Mouse (Mus musculus) intestine, postnatal 0 days (tissue): ENCODE measurements at regions not wholly inside any gene's neighbourhood (a gene's known extent, or its start where the extent isn't known, plus 50 kb on each side); places are given as distances from the start of the nearest gene placed in this dataset.
A peak's percentile ranks its signal among the peaks of the same experiment; 100 is the strongest.
"Not testable (repeated sequence)": the region's sequence is repeated elsewhere in the genome, so short reads cannot be mapped to it uniquely, and the experiment has no call there.

ENCODE experiments used
- ATAC-seq: fragments of 200-750 bp; cut with Nextera tagmentation; 2 replicates; pipeline ENCODE4 v1.8.0; 2017; ENCODE audit warnings: mild to moderate bottlenecking, moderate TSS enrichment, moderate library complexity
- H3K27ac ChIP-seq: fragments of 300-500 bp; sonication (generic); 2 replicates; pipeline ENCODE4 v1.5.1; 2014; ENCODE audit warnings: mild to moderate bottlenecking, low read depth, low read length, moderate library complexity
- H3K27me3 ChIP-seq: fragments of 300-500 bp; sonication (generic); replicated peaks from 2 replicates; pipeline ENCODE4 v1.6.1; 2014; ENCODE audit warnings: low read length, mixed read lengths; ENCODE audit not compliant: control insufficient read depth, insufficient read depth
- H3K36me3 ChIP-seq: fragments of 300-500 bp; sonication (generic); 2 replicates; pipeline ENCODE4 v1.6.1; 2014; ENCODE audit warnings: mild to moderate bottlenecking, moderate library complexity; ENCODE audit not compliant: control insufficient read depth, insufficient read depth
- H3K4me1 ChIP-seq: fragments of 300-500 bp; sonication (generic); replicated peaks from 2 replicates; pipeline ENCODE4 v1.6.1; 2014; ENCODE audit warnings: antibody characterized with exemption, low read length, mixed read lengths; ENCODE audit not compliant: control insufficient read depth, insufficient read depth
- H3K4me2 ChIP-seq: fragments of 300-500 bp; sonication (generic); replicated peaks from 2 replicates; pipeline ENCODE4 v1.6.1; 2014; ENCODE audit warnings: low read depth, mild to moderate bottlenecking, moderate library complexity
- H3K4me3 ChIP-seq: fragments of 300-500 bp; sonication (generic); 2 replicates; pipeline ENCODE4 v1.5.1; 2014; ENCODE audit warnings: low read depth, low read length
- H3K9ac ChIP-seq: fragments of 300-500 bp; sonication (generic); 2 replicates; pipeline ENCODE4 v1.6.1; 2014; ENCODE audit warnings: mild to moderate bottlenecking, low read depth, low read length
- H3K9me3 ChIP-seq: fragments of 300-500 bp; sonication (generic); 2 replicates; pipeline ENCODE4 v1.6.1; 2016; ENCODE audit warnings: mixed run types; ENCODE audit not compliant: control insufficient read depth
- CTCF ChIP-seq: sonication (generic); IDR thresholded peaks from 2 replicates; pipeline ENCODE4 v1.5.1; 2016; ENCODE audit warnings: low read depth, mild to moderate bottlenecking, control low read depth, antibody characterized with exemption, moderate library complexity
- WGBS: fragments of 180-500 bp; shearing (Covaris S2); extraction: QIAGEN DNeasy Blood & Tissue Kit; methylation state at CpG from one replicate; pipeline ENCODE4 v1.1.7; 2014; 5-methylcytosine and 5-hydroxymethylcytosine counted together

GRCm38 (mm10) chr3:155944042-155944735, 617.4 kb upstream of the Negr1 start:
- TF ChIP-seq CTCF, result no peak
- Histone ChIP-seq H3K4me3 (no peak overlapping the region), H3K4me2 (no peak overlapping the region), H3K27me3 (no peaks in the 10 kb centered on the region), H3K4me1 (no peaks in the 10 kb centered on the region), H3K36me3 (no peaks in the 10 kb centered on the region), H3K9me3 (no peaks in the 10 kb centered on the region), H3K9ac (no peak overlapping the region), H3K27ac (no peak overlapping the region)
- no peak for ATAC-seq
- WGBS, result 20% methylated on average over 2 of the region's 2 CpGs

GRCm38 (mm10) chr3:155945188-155945587, 616.4 kb upstream of the Negr1 start:
- Histone ChIP-seq H3K4me3 (no peak overlapping the region), H3K27me3 (no peaks in the 10 kb centered on the region), H3K27ac (no peak overlapping the region), H3K9me3 (no peaks in the 10 kb centered on the region), H3K36me3 (no peaks in the 10 kb centered on the region), H3K4me1 (no peaks in the 10 kb centered on the region), H3K4me2 (no peak overlapping the region), H3K9ac (no peak overlapping the region)
- no peak for TF ChIP-seq CTCF
- ATAC-seq, result no peak
- WGBS, result 68% methylated on average over 2 of the region's 2 CpGs

- H3K4me2 ChIP-seq, H3K27ac ChIP-seq, H3K36me3 ChIP-seq, H3K9ac ChIP-seq, H3K9me3 ChIP-seq, H3K4me1 ChIP-seq, H3K4me3 ChIP-seq, H3K27me3 ChIP-seq: not testable (repeated sequence)
- WGBS, result 27% methylated on average over 2 of the region's 2 CpGs
- ATAC-seq, result peak; percentile 94
Observed at GRCm38 (mm10) chr3:155962496-155962895, 599.1 kb upstream of the Negr1 start.

GRCm38 (mm10) chr3:155979636-155980035, 582.0 kb upstream of the Negr1 start:
- H3K9me3 ChIP-seq, result no peaks in the 10 kb centered on the region
- no peak overlapping the region for H3K4me3 ChIP-seq
- no peak overlapping the region for H3K27ac ChIP-seq
- no peak for ATAC-seq
- TF ChIP-seq CTCF, result no peak
- H3K36me3 ChIP-seq, result no peaks in the 10 kb centered on the region
- no peak overlapping the region for H3K9ac ChIP-seq
- 57% methylated on average over 2 of the region's 2 CpGs for WGBS
- no peak overlapping the region for H3K4me2 ChIP-seq
- H3K4me1 ChIP-seq, result no peaks in the 10 kb centered on the region
- H3K27me3 ChIP-seq, result no peaks in the 10 kb centered on the region

GRCm38 (mm10) chr3:155994044-155994443, 567.5 kb upstream of the Negr1 start:
- H3K4me2 ChIP-seq, result no peak overlapping the region
- no peak overlapping the region for H3K4me3 ChIP-seq
- no peak for TF ChIP-seq CTCF
- no peaks in the 10 kb centered on the region for H3K9me3 ChIP-seq
- no peak overlapping the region for H3K27ac ChIP-seq
- no peaks in the 10 kb centered on the region for H3K36me3 ChIP-seq
- WGBS, result 6% methylated on average over 2 of the region's 2 CpGs
- ATAC-seq, result peak; percentile 47; the same call in 1 of the 2 replicates
- H3K9ac ChIP-seq, result no peak overlapping the region
- no peaks in the 10 kb centered on the region for H3K4me1 ChIP-seq
- H3K27me3 ChIP-seq, result no peaks in the 10 kb centered on the region

GRCm38 (mm10) chr3:156017676-156018230, 543.8 kb upstream of the Negr1 start:
- H3K4me2 ChIP-seq, result no peak overlapping the region
- WGBS, result 54% methylated on average over 7 of the region's 7 CpGs
- H3K4me3 ChIP-seq, result no peak overlapping the region
- no peak overlapping the region for H3K9ac ChIP-seq
- no peak for ATAC-seq
- H3K9me3 ChIP-seq, result no peaks in the 10 kb centered on the region
- no peaks in the 10 kb centered on the region for H3K36me3 ChIP-seq
- H3K27ac ChIP-seq, result no peak overlapping the region
- no peaks in the 10 kb centered on the region for H3K27me3 ChIP-seq
- TF ChIP-seq CTCF, result no peak
- no peaks in the 10 kb centered on the region for H3K4me1 ChIP-seq
